Mouse (Mus musculus) testis, adult 2 months (tissue): ENCODE results near the gene Ifitm1. TPM values are rescaled to one million over a fixed set of nuclear protein-coding genes. Genes with fewer than 3 reads are reported as not detected.
"Not testable (repeated sequence)": the region's sequence is repeated elsewhere in the genome, so short reads cannot be mapped to it uniquely, and the experiment has no call there.

Experiments
- H3K27ac ChIP-seq: fragments of 200-500 bp; 2 replicates; pipeline ENCODE4 v1.5.1; 2012; ENCODE audit warnings: low read depth, low read length; ENCODE audit not compliant: control insufficient read depth, insufficient read depth
- H3K27me3 ChIP-seq: fragments of 200-500 bp; 2 replicates; pipeline ENCODE4 v1.6.1; 2012; ENCODE audit warnings: mild to moderate bottlenecking, low read length, moderate library complexity; ENCODE audit not compliant: control insufficient read depth, insufficient read depth
- H3K36me3 ChIP-seq: fragments of 200-500 bp; 2 replicates; pipeline ENCODE4 v1.6.1; 2012; ENCODE audit warnings: mild to moderate bottlenecking, low read length; ENCODE audit not compliant: control insufficient read depth, insufficient read depth
- H3K4me1 ChIP-seq: fragments of 200-500 bp; 2 replicates; pipeline ENCODE4 v1.6.1; 2012; ENCODE audit warnings: low read length; ENCODE audit not compliant: control insufficient read depth, insufficient read depth
- H3K4me3 ChIP-seq: fragments of 200-500 bp; 2 replicates; pipeline ENCODE4 v1.5.1; 2012; ENCODE audit warnings: low read depth, mild to moderate bottlenecking, low read length, moderate library complexity, mixed read lengths; ENCODE audit not compliant: control insufficient read depth
- CTCF ChIP-seq: fragments of 200-500 bp; IDR thresholded peaks from 2 replicates; pipeline ENCODE4 v1.5.1; 2012; ENCODE audit warnings: low read depth, mild to moderate bottlenecking, inconsistent platforms, low read length, moderate library complexity; ENCODE audit not compliant: control insufficient read depth, insufficient read depth, insufficient replicate concordance
- POLR2A ChIP-seq: fragments of 200-500 bp; IDR thresholded peaks from 2 replicates; pipeline ENCODE4 v1.6.1; 2012; ENCODE audit warnings: low read depth, mild to moderate bottlenecking, inconsistent platforms, low read length, moderate library complexity; ENCODE audit not compliant: control insufficient read depth
- polyA plus RNA-seq: library from polyadenylated mRNA; depleted of rRNA; stranded (reverse); fragments of >200 nt; gene quantifications from 2 replicates; pipeline ENCODE4 v1.2.3, GENCODE M21; 2012

Ifitm1 gene
- polyA plus RNA-seq, 1 experiment = 3.0 TPM

- H3K27me3 ChIP-seq = no peaks in the 10 kb centered on the region
- peak within 1 kb of the TSS; percentile 70 for H3K4me3 ChIP-seq
- TF ChIP-seq POLR2A (no peak), CTCF (no peak)
- H3K27ac ChIP-seq = peak within 1 kb of the TSS; percentile 87
- H3K36me3 ChIP-seq = no peaks in the 10 kb centered on the region
- no peaks in the 10 kb centered on the region; the same call in 1 of the 2 replicates for H3K4me1 ChIP-seq
Measured at GRCm38 (mm10) chr7:140955758-140956555, 11.1 kb upstream of the Ifitm1 start, which contains the start of the genes Gm45717 and Ifitm2. Gm45717 (minus strand) TSS chr7:140955937. Ifitm2 (minus strand) TSS chr7:140955987.

GRCm38 (mm10) chr7:140956556-140956869 is 10.5 kb upstream of the Ifitm1 start:
- TF ChIP-seq CTCF (no peak), POLR2A (no peak)
- H3K4me3 ChIP-seq = no peak overlapping the region
- H3K27ac ChIP-seq = peak overlapping the region; percentile 87; the same call in 1 of the 2 replicates
- H3K4me1 ChIP-seq = no peaks in the 10 kb centered on the region
- no peaks in the 10 kb centered on the region for H3K27me3 ChIP-seq
- H3K36me3 ChIP-seq = no peaks in the 10 kb centered on the region

GRCm38 (mm10) chr7:140959181-140959901 is 7.7 kb upstream of the Ifitm1 start:
- Histone ChIP-seq H3K27ac (no peak overlapping the region), H3K4me1 (no peaks in the 10 kb centered on the region), H3K36me3 (no peaks in the 10 kb centered on the region), H3K4me3 (no peak overlapping the region), H3K27me3 (no peaks in the 10 kb centered on the region)
- TF ChIP-seq CTCF = no peak
- no peak for TF ChIP-seq POLR2A

DNA sequence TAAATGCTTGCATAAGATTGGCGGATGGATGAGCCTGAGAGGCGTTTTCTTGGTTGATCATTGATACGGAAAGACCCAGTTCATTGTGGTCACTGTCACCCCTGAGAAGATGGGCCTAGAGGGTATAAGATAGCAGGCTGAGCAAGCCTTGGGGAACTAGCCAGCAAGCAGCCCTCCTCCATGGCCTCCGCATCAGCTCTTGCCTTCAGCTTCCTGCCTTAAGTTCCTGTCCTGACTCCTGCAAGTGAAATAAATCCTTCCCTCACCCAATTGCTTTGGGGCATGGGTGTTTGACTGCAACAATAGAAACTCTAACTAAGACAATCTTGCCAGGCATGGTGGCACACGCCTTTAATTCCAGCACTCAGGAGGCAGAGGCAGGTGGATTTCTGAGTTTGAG is 7.0 kb upstream of the Ifitm1 start:
- H3K27ac ChIP-seq = no peak overlapping the region
- H3K27me3 ChIP-seq = no peaks in the 10 kb centered on the region
- no peaks in the 10 kb centered on the region for H3K36me3 ChIP-seq
- TF ChIP-seq POLR2A (no peak), CTCF (no peak)
- no peak overlapping the region for H3K4me3 ChIP-seq
- H3K4me1 ChIP-seq = no peaks in the 10 kb centered on the region

DNA sequence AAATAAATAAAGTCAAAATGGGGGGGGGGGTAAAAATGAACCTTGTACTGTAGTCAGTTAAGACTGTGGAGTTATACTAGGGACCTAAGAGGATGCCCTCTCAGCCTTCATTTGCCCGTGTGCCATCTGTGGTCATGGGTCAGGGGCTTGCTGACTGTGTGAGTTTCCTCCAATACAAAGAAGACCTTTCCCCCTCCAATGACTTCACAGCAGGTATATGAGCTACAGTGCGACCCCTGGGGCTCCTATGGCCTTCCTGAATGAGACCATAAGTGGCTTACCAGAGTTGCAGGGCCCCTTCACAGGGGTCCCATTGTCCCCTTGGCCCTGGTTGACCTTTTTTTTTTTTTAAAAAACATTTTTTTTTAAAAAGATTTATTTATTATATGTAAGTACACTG is 5.6 kb upstream of the Ifitm1 start:
- H3K27me3 ChIP-seq = no peaks in the 10 kb centered on the region
- TF ChIP-seq POLR2A (no peak), CTCF (no peak)
- no peak overlapping the region for H3K27ac ChIP-seq
- no peak overlapping the region for H3K4me3 ChIP-seq
- H3K4me1 ChIP-seq = no peaks in the 10 kb centered on the region
- H3K36me3 ChIP-seq = no peaks in the 10 kb centered on the region

DNA sequence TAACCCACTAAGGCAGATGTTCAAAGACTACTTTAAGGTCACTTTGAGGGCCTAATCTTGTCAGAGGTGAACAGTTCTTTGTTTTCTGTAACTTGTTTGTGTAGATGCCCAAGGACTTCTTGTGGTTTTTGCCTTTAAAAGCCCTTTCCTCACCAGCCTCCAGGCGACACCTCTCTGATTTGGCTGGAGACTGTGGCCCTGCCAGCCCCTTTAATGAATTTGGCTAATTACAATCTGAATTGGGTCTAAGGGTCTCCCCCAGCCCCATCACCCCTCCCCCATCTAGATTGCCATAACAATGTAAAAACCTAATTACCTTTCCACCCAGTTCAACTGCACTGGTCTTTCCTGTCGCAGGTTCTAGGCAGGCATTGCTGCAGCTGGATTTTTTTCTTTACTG is 4.3 kb upstream of the Ifitm1 start:
- no peak overlapping the region for H3K27ac ChIP-seq
- no peak for TF ChIP-seq CTCF
- TF ChIP-seq POLR2A = no peak

DNA sequence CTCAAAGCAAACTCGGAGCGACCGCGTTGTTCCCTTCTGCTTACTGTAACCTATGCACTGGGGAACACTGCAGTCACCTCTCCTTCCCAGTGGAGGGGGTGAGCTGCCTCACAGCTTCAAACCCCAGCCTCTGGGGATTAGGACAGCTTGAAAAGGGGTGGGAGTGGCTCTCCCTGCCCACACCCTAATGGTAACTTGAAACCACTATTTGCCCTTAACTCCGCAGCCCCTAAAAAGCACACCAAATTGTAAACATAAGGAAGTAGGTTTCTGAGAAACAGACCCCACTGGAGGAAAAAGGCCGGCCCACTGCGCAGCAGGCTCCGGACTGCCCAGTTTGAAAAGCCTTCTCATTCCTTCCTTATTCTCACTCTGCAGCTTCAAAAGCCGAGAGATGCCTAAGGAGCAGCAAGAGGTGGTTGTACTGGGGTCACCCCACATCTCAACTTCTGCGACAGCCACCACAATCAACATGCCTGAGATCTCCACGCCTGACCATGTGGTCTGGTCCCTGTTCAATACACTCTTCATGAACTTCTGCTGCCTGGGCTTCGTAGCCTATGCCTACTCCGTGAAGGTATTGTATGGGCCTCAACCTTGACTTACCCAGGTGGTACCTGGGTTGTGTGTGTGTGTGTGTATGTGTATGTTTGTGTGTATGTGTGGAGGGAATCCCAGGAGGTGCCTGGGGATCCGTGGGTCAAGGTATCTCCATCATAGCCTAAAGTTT is 1.0 kb downstream of the Ifitm1 start:
- Histone ChIP-seq H3K36me3 (no peaks in the 10 kb centered on the region), H3K4me3 (no peak overlapping the region), H3K27me3 (no peaks in the 10 kb centered on the region), H3K4me1 (no peaks in the 10 kb centered on the region), H3K27ac (no peak overlapping the region)
- no peak for TF ChIP-seq POLR2A
- TF ChIP-seq CTCF = no peak

More for the DNA sequence above, 4.3 kb upstream of the Ifitm1 start:
- no peaks in the 10 kb centered on the region for H3K4me1 ChIP-seq
- no peaks in the 10 kb centered on the region for H3K36me3 ChIP-seq
- no peak overlapping the region for H3K4me3 ChIP-seq
- no peaks in the 10 kb centered on the region for H3K27me3 ChIP-seq

- H3K27ac ChIP-seq, H3K4me3 ChIP-seq, H3K4me1 ChIP-seq, H3K27me3 ChIP-seq, H3K36me3 ChIP-seq: not testable (repeated sequence)
Measured at GRCm38 (mm10) chr7:140968710-140969109, 1.7 kb downstream of the Ifitm1 start.
